Mouse (Mus musculus) layer of hippocampus, postnatal 25 days (tissue): Measurements from ENCODE around the gene Vmn2r70. TPM values are rescaled to one million over a fixed set of nuclear protein-coding genes. Genes with fewer than 3 reads are reported as not detected.

Experiments
- DNase-seq, 2 experiments: peaks; one replicate each; pipeline ENCODE4 v3.0.0; 2022; ENCODE audit warnings: mixed read lengths in 2 of 2, low spot score in 1 of 2; ENCODE audit errors: extremely low spot score in 1 of 2
- total RNA-seq, 2 experiments: library from RNA; stranded (reverse); gene quantifications; 2 replicates each; pipeline ENCODE4 v1.2.3; 2021

Vmn2r70 gene
- total RNA-seq, result not detected

DNA sequence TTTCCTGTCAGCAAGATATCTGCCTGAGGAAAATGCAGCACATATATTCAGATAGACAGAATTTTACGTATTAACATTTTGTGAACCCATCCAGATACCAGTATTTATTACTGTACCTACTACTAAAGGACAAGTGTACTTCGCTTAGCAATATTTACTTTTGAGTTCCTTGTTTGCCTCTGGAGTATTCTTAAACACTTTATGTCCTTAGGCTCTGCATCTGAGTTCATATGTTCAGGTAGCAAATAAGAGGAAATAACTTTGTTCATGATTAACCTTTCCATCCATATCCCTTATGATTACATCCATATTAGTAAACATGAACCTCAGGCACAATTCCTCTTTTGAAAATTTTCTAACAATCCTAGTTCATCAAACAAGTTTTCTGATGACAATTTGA is at the start of gene Vmn2r70:
TSS of gene Vmn2r70 (minus strand) at position 101 of the 400 bp plus-strand sequence.
- no peak for DNase-seq

DNA sequence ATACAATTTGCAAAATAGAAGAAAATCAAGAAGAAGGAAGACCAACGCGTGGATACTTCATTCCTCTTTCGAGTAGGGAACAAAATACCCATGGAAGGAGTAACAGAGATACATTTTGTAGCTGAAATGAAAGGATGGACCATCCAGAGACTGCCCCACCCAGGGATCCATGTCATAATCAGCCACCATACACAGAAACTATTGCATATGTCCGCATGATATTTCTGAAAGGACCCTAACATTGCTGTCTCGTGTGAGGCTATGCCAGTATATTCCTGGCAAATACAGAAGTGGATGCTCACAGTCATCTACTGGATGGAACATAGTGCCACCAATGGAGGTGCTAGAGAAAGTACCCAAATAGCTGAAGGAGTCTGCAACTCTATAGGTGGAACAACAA is 6.2 kb downstream of the Vmn2r70 start, which contains the start of gene Vmn2r71:
TSS of gene Vmn2r71 (plus strand) at position 301 of the 400 bp plus-strand sequence.
- no peak for DNase-seq

DNA sequence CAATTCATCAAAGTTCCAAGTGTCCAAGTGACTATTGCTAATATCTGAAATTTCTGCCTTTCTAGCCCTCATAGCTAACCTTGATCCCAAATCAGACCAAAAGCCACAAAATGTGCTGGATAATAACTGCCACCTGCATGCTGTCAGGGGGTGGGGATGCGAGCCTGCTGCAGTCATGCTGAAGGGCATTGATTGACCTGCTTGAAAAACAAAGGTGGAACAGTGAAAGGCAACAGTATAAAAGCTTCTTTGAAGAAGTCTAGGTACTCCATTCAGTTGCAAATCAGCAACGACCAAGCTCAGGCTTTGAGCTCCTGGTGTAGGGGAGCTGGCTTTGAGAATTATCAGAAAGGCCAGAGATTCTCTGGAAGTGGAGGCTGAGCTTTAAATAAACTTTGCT is 25.9 kb downstream of the Vmn2r70 start:
- DNase-seq, result no peak

- no peak for DNase-seq
Observed at GRCm38 (mm10) chr7:85542108-85542507, 26.9 kb downstream of the Vmn2r70 start.

Other genes with a start within 250 kb of the Vmn2r70 start
- gene Vmn2r69, start 153.3 kb downstream of the Vmn2r70 start, total RNA-seq, result not detected
- not detected for gene Vmn2r71, start 6.1 kb downstream of the Vmn2r70 start, total RNA-seq
- not detected for gene Vmn2r72, start 185.9 kb upstream of the Vmn2r70 start, total RNA-seq